Mouse (Mus musculus): ENCODE data around the gene Olfr1457.

Gene Olfr1457

DNA sequence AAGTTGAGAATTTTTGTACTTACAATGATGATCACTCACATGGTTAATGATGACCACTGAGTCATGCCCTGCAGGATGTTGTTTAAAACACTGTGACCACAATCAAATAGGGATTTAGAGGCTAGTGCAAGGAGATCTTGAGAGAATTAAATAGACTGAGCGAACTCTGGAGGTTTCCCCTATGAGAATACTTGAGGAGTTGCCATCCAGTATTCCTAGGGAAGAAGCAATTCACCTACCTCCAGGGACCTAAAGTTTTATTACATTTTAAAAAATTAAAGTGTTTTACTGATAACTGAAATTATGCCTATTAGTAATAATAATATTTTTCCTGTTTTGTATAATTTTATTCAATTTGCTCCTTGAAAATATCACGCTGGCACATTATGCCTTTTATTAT lies at the start of gene Olfr1457:
Olfr1457 (minus strand) TSS at position 101 of the 400 bp plus-strand sequence.
- no peak for DNase-seq (ENCODE audit: extremely low spot score)

- no peak for DNase-seq (ENCODE audit: extremely low spot score)
Observed at GRCm38 (mm10) chr19:13106675-13107074, 9.0 kb upstream of the Olfr1457 start, which contains the start of gene Olfr1458. Olfr1458 (minus strand) TSS chr19:13106775.

DNA sequence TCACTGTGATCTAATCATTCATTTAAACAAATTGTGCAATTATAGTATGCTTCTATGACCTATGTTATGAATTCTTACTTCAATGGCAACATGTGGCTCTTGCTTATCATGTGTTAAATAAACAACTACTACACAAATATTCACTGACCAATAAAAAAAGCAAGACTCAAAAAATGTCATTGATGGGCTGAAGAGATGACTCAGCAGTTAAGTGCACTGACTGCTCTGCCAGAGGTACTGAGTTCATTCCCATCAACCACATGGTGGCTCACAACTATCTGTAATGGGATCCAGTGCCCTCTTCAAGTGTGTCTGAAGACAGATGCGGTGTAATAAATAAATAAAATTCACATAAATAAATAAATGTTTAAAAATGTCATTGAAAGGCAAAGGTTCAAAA lies 3.8 kb downstream of the Olfr1457 start:
- DNase-seq (ENCODE audit: extremely low spot score), result no peak

- DNase-seq (ENCODE audit: extremely low spot score), result no peak
Observed at GRCm38 (mm10) chr19:13060310-13060709, 37.4 kb downstream of the Olfr1457 start, which contains the start of gene Olfr1454. Olfr1454 (plus strand) TSS chr19:13060610.

Data from embryo, embryonic 9.5 days (tissue).